Mouse (Mus musculus): ENCODE measurements around the gene Hist2h3c1.
"Not testable (repeated sequence)": the region's sequence is repeated elsewhere in the genome, so short reads cannot be mapped to it uniquely, and the experiment has no call there.

Hist2h3c1 gene

GRCm38 (mm10) chr3:96280660-96281059 lies 34.2 kb downstream of the Hist2h3c1 start:
- TF ChIP-seq NANOG (IDR thresholded peaks at IDR 0.05; ENCODE audit: borderline replicate concordance, low read length) (no peak), CTCF (conservative IDR thresholded peaks at IDR 0.05; ENCODE audit: low read length) (0 out of 2 replicates have a peak, but pooled peaks have one; percentile 15)
- no peak overlapping the region for H3K4me3 ChIP-seq (replicated peaks; ENCODE audit: low read length)

GRCm38 (mm10) chr3:96284457-96284856 lies 38.0 kb downstream of the Hist2h3c1 start:
- peaks cover 11% of the 10 kb centered on the region for H3K9me3 ChIP-seq (ENCODE audit: low read length)
- peaks cover 36% of the 10 kb centered on the region for H3K4me1 ChIP-seq (replicated peaks; ENCODE audit: low read depth, low read length)
- peaks cover 3% of the 10 kb centered on the region; the same call in 1 of the 2 replicates for H3K27me3 ChIP-seq (ENCODE audit: insufficient read depth, low read length)
- no peak overlapping the region for H3K4me3 ChIP-seq (replicated peaks; ENCODE audit: low read length)
- H3K36me3 ChIP-seq (ENCODE audit: insufficient read depth, low read length), result no peaks in the 10 kb centered on the region
- no peak for TF ChIP-seq POU5F1 (IDR thresholded peaks at IDR 0.05; ENCODE audit: borderline replicate concordance, low read length)
- TF ChIP-seq CTCF (conservative IDR thresholded peaks at IDR 0.05; ENCODE audit: low read length), result peak; percentile 44

More at GRCm38 (mm10) chr3:96280660-96281059, 34.2 kb downstream of the Hist2h3c1 start:
- peaks cover 48% of the 10 kb centered on the region for H3K4me1 ChIP-seq (replicated peaks; ENCODE audit: low read depth, low read length)
- H3K36me3 ChIP-seq (ENCODE audit: insufficient read depth, low read length), result no peaks in the 10 kb centered on the region
- no peaks in the 10 kb centered on the region for H3K9me3 ChIP-seq (ENCODE audit: low read length)
- H3K27me3 ChIP-seq (ENCODE audit: insufficient read depth, low read length), result peaks cover 3% of the 10 kb centered on the region; the same call in 1 of the 2 replicates

- H3K27me3 ChIP-seq (ENCODE audit: insufficient read depth, low read length); H3K4me3 ChIP-seq (replicated peaks; ENCODE audit: low read length); H3K36me3 ChIP-seq (ENCODE audit: insufficient read depth, low read length): not testable (repeated sequence)
- peaks cover 11% of the 10 kb centered on the region for H3K9me3 ChIP-seq (ENCODE audit: low read length)
- H3K4me1 ChIP-seq (replicated peaks; ENCODE audit: low read depth, low read length), result peaks cover 35% of the 10 kb centered on the region
- peak; percentile 85 for TF ChIP-seq CTCF (conservative IDR thresholded peaks at IDR 0.05; ENCODE audit: low read length)
Measured at GRCm38 (mm10) chr3:96287334-96287733, 40.8 kb downstream of the Hist2h3c1 start.

GRCm38 (mm10) chr3:96289201-96289600 lies 42.7 kb downstream of the Hist2h3c1 start:
- H3K9me3 ChIP-seq (ENCODE audit: low read length), result peaks cover 11% of the 10 kb centered on the region
- no peak for TF ChIP-seq CTCF (conservative IDR thresholded peaks at IDR 0.05; ENCODE audit: low read length)
- peak; percentile 78 for TF ChIP-seq NANOG (IDR thresholded peaks at IDR 0.05; ENCODE audit: borderline replicate concordance, low read length)
- no peak for TF ChIP-seq POU5F1 (IDR thresholded peaks at IDR 0.05; ENCODE audit: borderline replicate concordance, low read length)
- H3K36me3 ChIP-seq (ENCODE audit: insufficient read depth, low read length), result no peaks in the 10 kb centered on the region
- peaks cover 42% of the 10 kb centered on the region for H3K4me1 ChIP-seq (replicated peaks; ENCODE audit: low read depth, low read length)
- no peak overlapping the region for H3K4me3 ChIP-seq (replicated peaks; ENCODE audit: low read length)
- peaks cover 4% of the 10 kb centered on the region for H3K27me3 ChIP-seq (ENCODE audit: insufficient read depth, low read length)

- Histone ChIP-seq H3K9me3 (ENCODE audit: low read length) (peaks cover 11% of the 10 kb centered on the region), H3K4me1 (replicated peaks; ENCODE audit: low read depth, low read length) (peaks cover 41% of the 10 kb centered on the region)
- not testable (repeated sequence) for H3K36me3 ChIP-seq (ENCODE audit: insufficient read depth, low read length); H3K4me3 ChIP-seq (replicated peaks; ENCODE audit: low read length); H3K27me3 ChIP-seq (ENCODE audit: insufficient read depth, low read length)
Measured at GRCm38 (mm10) chr3:96290727-96291126, 44.2 kb downstream of the Hist2h3c1 start.

- Histone ChIP-seq H3K9me3 (ENCODE audit: low read length) (peaks cover 2% of the 10 kb centered on the region), H3K4me1 (replicated peaks; ENCODE audit: low read depth, low read length) (peaks cover 41% of the 10 kb centered on the region), H3K27me3 (ENCODE audit: insufficient read depth, low read length) (peaks cover 4% of the 10 kb centered on the region; the same call in 1 of the 2 replicates), H3K4me3 (replicated peaks; ENCODE audit: low read length) (0 out of 2 replicates have a peak overlapping the region, but pooled peaks have one; percentile 2), H3K36me3 (ENCODE audit: insufficient read depth, low read length) (no peaks in the 10 kb centered on the region)
- TF ChIP-seq POU5F1 (IDR thresholded peaks at IDR 0.05; ENCODE audit: borderline replicate concordance, low read length) (no peak), NANOG (IDR thresholded peaks at IDR 0.05; ENCODE audit: borderline replicate concordance, low read length) (no peak), CTCF (conservative IDR thresholded peaks at IDR 0.05; ENCODE audit: low read length) (no peak)
Measured at GRCm38 (mm10) chr3:96292641-96293040, 46.2 kb downstream of the Hist2h3c1 start.

GRCm38 (mm10) chr3:96293368-96293767 lies 46.9 kb downstream of the Hist2h3c1 start:
- H3K27me3 ChIP-seq (ENCODE audit: insufficient read depth, low read length), result peaks cover 4% of the 10 kb centered on the region; the same call in 1 of the 2 replicates
- peaks cover 40% of the 10 kb centered on the region for H3K4me1 ChIP-seq (replicated peaks; ENCODE audit: low read depth, low read length)
- no peak for TF ChIP-seq NANOG (IDR thresholded peaks at IDR 0.05; ENCODE audit: borderline replicate concordance, low read length)
- TF ChIP-seq POU5F1 (IDR thresholded peaks at IDR 0.05; ENCODE audit: borderline replicate concordance, low read length), result no peak
- no peak for TF ChIP-seq CTCF (conservative IDR thresholded peaks at IDR 0.05; ENCODE audit: low read length)

GRCm38 (mm10) chr3:96293787-96294186 lies 47.3 kb downstream of the Hist2h3c1 start, which contains the start of gene Fcgr1:
TSS of gene Fcgr1 (minus strand) at chr3:96293969.
- Histone ChIP-seq H3K27me3 (ENCODE audit: insufficient read depth, low read length) (peaks cover 4% of the 10 kb centered on the region; the same call in 1 of the 2 replicates), H3K36me3 (ENCODE audit: insufficient read depth, low read length) (no peaks in the 10 kb centered on the region), H3K4me1 (replicated peaks; ENCODE audit: low read depth, low read length) (peaks cover 37% of the 10 kb centered on the region), H3K4me3 (replicated peaks; ENCODE audit: low read length) (0 out of 2 replicates have a peak within 1 kb of the TSS, but pooled peaks have one; percentile 2), H3K9me3 (ENCODE audit: low read length) (0 out of 2 replicates have a peak, but pooled peaks cover 4% of the 10 kb centered on the region)
- TF ChIP-seq POU5F1 (IDR thresholded peaks at IDR 0.05; ENCODE audit: borderline replicate concordance, low read length), result no peak
- TF ChIP-seq NANOG (IDR thresholded peaks at IDR 0.05; ENCODE audit: borderline replicate concordance, low read length), result no peak
- TF ChIP-seq CTCF (conservative IDR thresholded peaks at IDR 0.05; ENCODE audit: low read length), result no peak

More at GRCm38 (mm10) chr3:96293368-96293767, 46.9 kb downstream of the Hist2h3c1 start:
- Histone ChIP-seq H3K4me3 (replicated peaks; ENCODE audit: low read length) (no peak overlapping the region), H3K9me3 (ENCODE audit: low read length) (no peaks in the 10 kb centered on the region), H3K36me3 (ENCODE audit: insufficient read depth, low read length) (no peaks in the 10 kb centered on the region)
